Mouse (Mus musculus) kidney, adult 9 months (tissue): ENCODE measurements around the gene Herc6.

ENCODE experiments used
- DNase-seq: peaks from one replicate; pipeline ENCODE4 v3.0.0; 2022

The Herc6 gene

DNA sequence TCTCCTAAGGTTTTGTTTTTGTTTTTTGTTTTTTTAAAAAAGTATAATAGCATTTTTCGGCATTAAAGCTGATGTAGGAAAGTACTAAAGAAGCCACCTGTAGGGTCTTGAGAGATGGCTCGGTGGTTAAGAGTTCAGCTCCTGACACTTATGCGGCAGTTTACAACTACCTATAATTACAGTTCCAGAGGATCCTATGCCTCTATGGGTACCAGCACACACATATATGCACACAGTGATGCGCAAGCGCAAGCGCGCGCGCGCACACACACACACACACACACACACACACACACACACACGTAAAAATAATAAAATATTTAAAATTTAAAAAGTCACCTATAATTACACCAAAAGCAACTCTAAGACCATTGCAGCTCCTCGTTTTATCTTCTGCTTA is 795 bp downstream of the Herc6 start:
- no peak for DNase-seq

DNA sequence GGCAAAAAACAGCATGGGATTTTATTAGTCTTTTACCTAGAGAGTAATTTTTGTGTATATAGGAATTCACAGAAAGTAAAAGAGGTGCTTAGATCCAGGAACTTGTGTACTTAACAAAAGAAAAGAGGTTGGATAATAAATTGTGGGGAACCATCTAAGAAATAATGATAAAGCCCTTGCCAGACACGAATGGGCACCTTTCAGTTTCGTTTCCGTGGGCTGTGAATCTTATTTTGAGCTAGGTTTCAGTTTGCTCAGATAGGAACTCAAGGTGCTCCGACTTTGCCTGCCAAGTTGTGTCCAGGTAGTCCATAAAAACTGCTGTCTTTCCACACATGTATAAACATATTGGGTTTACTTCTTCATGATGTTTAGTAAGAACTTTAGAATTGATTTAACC is 1.6 kb downstream of the Herc6 start:
- peak; percentile 21 for DNase-seq

DNA sequence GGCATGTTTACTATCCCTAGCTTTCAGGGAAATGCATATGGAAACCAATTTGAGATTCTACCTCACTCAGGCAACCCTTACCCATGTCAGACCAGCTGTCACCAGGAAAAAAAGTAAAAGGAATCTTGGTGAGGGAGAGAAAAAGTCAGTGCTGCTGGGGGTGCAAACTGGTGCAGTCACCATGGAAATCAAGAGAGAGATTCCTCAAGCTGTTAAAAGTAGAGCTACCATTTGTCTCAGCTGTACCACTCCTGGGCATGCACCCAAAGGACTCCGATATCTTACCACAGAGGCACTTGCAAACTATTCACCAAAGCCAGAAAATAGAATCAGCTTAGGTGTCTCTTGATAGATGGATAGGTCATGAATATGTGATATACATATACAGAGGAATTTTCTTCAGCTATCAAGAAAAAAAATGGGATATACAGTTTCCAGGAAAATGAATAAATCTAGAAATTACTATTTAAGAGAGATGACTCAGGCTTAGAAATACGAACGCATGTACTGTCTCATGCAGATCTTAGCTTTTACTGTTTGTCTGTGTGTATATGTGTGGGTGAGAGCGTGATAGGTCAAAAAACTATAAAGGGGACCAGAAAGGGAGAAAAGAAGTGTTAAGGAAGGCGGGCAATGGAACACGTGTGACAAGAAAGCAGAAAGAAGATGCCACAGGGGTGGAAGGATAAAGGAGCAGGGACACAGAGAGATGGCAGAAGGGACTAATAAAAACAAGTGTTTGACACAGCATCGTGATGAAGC is 24.9 kb downstream of the Herc6 start:
- DNase-seq, result no peak

DNA sequence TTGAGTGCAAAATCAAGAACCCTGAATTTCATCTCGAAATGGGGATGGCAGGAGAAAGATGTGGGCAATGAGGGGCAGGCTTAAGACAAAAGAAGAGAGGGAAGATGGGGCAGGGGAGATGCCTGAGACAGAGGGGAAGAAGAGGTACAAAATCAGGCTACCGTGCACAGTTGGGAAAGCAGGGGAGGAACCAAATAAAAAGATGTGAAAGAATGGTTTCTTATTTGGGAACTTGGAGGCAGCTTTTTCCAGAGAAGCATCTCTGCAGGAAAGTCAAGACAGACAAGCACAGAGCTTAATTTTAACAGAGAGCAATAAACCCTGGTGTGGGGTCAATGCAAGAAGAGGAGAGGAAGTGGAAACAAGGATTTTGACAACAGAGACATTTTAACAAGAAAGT is 27.2 kb downstream of the Herc6 start:
- no peak for DNase-seq

DNA sequence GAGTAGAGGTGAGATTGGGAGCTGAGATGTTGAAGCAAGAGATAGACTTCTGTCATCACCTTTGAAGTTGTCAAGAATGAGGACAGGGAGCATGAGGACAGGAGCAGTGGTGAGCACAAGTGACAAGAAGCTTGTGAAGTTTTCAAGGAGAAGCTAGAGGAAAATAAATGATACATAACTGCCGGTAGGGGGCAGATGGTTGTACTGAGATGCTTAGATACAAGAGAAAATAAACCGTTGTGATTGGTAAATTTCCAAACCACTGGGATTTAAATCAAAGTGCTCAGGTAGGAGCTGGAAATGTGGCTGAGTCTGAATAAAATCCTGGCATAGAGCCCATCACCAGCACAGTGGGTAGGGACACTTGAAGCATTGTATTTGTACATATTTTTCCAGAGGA is 28.8 kb downstream of the Herc6 start:
- DNase-seq, result peak; percentile 35

DNA sequence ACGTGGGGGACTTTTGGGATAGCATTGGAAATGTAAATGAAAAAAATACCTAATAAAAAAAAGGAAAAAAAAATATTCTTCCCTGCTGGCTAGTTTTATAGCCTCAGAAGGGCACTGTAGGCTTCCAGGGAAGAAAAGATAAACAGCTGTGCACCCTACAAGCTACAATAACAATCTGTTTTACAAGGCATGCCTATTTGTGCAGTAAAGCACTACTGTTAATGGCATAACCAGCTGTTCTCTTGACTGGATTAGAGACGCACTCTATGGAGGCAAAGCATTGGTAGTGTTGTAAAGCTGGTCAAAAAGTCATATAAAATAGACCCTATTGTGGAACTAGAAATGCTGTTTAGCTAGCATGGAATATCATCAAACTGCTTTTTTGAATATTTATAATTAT is 35.0 kb downstream of the Herc6 start:
- DNase-seq, result no peak

DNA sequence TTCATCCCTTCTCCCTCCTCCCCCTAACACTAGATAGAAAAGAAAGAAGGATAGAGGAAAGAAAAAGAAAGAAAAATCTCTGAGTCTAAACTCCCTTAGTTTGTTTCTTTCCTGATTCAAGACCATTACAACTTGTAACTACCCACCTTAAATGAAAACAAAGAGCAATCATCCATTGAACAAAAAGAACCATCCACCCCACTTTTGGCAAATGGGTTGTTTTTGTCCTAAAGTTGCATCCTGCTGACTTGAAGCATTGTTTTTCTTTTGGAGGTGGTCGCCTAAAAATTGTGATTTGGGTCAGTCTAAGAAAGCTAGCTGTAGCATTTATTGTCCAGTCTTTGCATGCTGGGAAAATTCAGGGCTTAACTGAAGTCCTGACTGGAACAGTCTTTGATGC is 58.7 kb downstream of the Herc6 start:
- DNase-seq, result no peak

DNA sequence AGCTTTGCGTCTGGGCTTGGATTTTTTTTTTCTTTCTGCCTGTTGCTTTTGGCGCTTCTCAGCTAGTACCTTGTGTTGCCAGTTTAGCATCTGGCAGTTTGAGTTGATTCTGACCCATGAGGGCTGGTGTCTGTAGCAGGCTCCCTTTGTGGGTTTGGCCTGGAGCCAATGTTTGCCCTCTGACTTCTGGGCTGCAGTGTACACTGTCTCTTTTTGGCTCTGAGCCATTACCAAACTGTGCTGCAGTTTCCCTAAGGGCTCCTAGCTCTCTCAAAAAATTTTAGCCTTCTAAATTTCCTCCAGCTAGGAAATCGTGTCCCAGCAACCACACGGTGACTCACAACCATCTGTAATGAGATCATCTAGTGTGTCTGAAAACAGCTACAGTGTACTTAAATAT is 61.0 kb downstream of the Herc6 start:
- peak; percentile 33 for DNase-seq

DNA sequence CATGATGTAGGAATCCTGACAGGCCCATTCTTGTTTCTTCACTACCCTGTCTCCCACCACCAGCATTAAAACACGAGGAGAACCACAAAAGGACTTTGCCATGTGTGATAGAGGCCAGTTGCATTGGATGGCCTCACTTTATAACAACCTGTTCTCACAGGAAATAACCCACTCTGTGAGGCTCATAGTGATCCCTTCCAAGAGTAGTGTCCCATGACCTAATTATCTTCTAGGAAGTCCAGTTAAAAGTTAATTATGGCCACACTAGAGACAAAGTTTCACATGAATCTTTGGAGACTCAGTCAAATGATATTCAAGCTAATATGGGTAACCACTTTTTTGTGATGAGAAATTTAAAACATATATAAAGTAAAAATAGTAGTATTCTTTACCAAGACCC is 66.5 kb downstream of the Herc6 start:
- peak; percentile 3 for DNase-seq

DNA sequence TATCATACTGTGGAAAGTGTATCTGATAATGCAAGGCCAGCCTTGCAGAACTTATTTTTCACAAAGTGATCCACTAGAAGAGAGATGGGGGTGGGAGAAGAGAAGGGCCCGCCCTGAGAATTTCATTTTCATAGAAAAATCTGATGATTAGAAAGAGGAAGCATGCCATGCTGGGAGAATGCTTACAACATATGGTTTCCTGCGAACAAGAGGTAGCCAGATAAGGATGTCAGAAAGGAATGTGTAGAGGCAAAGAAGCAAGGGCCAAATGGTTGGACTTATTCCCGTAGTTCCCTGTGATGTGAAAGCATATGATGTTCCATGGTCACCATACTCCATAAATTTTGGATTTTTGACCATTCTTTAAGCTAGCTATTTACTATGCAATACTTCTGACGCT is 80.5 kb downstream of the Herc6 start:
- no peak for DNase-seq

DNA sequence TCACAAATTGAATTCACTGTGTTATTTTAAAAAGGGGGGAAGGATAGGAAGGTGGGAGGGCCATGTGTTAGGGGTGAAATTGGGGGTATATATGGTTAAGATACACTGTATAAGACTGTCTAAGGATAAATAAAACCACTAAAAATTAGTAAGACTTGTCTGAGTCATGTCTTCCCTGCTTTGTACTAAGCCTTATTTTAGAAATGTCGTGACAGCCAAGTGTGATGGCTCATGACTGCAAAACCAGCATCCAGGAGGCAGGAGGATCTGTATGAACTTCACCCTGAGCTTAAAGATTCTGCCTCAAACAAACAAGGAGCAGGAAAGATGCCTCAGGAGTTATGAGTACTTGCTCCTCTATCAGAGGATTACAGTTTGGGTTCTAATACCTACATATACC is 103.4 kb downstream of the Herc6 start:
- DNase-seq, result no peak

DNA sequence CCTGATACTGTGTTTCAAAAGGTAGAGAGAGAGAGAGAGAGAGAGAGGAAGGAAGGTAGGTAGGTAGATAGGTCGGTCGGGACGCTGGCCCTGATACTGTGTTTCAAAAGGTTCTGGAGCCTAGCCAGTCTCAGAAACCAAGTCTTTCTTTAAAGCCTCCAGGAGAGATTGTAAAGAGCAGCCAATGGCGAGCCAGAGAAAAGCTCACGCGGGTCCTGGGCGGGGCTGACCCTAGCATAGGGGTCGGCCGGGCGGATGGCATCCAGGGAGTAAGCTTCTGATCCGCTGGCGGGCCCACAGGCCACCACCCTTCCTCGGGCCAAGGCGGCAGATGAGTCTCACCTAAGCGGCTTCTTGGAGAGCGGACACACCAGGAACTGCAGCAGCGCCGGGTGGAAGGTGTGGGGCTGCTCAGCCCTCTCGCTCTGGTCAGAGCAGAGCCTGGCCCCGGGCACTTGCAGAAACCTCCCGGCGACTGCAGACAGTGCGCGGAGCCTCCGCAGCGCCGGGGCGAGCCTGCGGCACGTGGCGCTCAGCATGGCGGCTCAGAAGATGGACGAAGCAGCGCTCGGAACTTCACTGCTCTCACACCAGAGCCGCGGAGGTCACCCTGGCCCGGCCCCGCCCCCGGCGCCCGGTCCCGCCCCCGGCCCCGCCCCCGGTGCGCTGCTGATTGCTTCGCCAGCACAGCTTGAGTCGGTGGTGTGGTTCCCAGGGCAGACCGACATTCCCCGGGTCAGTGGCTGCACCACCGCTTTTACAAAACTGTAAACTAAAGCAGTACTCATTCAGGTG is 110.9 kb downstream of the Herc6 start, which contains the start of gene Pyurf:
Gene Pyurf (minus strand): TSS at position 612 of the 795 bp plus-strand sequence.
- DNase-seq, result peak; percentile 95

DNA sequence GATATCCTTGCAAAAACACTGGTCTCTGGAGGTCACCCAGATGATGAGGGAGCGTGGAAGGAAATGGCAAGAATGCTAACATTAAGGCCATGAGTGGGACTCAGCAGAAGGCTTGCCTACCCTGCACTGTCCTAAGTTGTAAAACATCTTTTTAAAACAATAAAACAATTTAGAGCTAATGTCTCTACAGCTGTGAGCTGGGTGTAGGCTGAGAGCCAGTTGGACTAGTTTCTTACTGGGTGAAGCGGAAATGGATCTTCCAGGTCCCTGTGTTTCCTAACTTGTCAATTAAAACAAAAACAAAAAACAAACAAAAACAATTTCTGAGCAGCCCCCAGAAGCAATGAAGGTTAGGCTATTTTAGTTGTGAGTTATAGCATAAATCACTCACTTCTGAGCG is 112.3 kb downstream of the Herc6 start:
- DNase-seq, result no peak

DNA sequence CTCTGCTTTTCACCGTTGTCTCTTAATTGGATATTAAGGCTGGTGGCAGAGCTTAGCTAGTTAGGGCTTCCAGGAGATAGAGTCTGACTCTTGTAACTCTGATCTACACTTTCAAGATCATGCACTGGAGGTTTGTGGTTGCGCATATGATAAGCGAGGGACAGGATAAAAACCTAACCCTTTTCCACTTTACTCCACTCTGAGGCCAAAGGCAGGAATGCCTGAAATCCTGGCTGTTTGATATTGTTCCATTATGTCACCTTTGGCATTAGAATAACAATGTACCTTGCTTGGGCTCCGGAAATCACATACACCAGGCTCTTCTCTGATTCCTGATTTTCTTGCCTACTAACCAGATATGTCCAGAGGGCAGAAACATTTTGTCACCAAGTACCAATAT is 120.9 kb downstream of the Herc6 start:
- DNase-seq, result no peak

DNA sequence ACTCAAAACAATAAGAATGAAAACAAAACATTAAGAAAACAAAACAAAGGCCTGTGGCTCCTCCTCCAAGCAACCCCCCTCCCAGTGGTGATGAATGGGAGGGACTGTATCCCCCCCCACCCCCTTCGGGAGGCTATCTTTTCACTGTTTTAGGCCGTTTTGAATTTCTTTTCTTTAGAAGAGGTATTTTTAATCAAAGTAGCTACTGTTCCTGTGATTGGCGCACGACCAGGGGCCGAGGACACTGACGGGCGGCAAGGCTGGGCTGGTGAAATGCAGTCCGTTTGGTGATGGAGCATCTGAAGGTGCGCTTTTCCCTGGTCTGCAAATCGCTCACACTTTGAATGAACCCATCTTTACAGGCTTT is 121.6 kb downstream of the Herc6 start, which contains the start of gene Lancl2:
Gene Lancl2 (plus strand): TSS at position 165 of the 367 bp plus-strand sequence.
- peak; percentile 39 for DNase-seq

DNA sequence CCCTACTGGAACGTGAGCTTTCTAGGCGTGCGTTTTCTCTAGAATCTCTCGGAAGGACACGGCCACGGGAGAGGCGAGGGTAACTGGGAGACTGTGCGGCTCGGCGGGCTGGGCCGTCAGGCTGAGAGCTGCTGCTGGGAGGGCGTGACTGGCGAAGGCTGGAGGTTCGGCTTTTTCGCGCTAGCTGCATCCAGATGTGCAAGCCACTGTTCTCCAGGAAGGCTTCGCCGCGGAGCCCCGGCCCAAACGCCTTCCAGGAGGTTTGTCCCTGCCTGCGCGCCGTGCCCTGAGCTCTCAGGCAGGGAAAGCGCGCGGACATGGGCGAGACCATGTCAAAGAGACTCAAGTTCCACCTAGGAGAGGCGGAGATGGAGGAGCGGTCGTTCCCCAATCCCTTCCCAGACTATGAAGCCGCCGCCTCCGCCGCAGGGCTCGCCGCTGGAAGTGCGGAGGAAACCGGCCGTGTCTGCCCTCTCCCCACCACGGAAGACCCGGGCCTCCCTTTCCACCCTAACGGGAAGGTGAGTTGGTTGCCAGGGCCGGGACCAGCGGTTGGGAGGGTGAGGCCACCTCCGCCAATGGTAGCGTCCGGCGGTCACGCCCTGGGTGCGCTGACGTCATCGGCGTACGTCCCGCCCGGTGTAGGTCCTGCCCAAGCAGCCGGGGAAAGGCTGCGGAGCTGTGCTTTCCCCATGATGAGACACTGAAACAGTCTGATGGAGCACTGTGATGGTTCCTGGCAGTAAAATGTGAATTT is 122.1 kb downstream of the Herc6 start:
- DNase-seq, result peak; percentile 97

DNA sequence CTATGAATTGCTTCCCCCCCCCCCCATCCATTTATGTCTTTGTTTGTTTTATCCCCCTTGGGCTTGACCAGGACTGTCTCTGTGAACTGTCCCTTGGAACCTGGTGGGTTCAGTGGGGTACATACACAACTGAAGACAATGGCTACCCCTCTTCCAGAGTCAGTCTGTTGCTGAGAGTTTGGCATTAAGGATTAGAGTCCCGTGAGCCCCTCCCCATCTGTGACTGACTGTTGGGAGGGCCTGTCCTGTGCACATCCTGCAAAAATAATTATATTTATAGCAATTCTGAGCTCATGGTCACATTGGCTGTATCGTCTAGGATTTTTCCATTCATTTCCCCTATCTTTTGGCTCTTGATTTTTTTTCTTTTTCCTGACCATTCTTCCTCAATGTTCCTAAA is 122.9 kb downstream of the Herc6 start:
- peak; percentile 21 for DNase-seq

DNA sequence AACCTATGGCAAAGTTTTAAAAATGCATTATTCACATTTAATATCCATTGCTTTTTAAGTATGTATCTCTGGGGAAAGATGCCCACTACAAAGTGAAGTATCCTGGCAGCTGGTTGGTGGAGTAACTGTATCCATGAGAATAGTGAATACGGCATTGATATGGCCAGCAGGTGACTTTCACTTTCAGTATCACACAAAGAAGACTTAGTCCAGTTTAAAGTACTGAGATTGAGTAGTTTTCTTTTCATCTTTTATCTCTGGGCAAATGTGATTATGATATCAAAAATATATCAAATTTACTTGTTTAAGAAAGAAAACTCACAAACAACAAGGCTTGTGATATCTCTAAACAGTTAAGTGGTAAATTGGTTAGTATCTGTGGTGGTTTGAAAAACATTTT is 125.9 kb downstream of the Herc6 start:
- DNase-seq, result no peak

DNA sequence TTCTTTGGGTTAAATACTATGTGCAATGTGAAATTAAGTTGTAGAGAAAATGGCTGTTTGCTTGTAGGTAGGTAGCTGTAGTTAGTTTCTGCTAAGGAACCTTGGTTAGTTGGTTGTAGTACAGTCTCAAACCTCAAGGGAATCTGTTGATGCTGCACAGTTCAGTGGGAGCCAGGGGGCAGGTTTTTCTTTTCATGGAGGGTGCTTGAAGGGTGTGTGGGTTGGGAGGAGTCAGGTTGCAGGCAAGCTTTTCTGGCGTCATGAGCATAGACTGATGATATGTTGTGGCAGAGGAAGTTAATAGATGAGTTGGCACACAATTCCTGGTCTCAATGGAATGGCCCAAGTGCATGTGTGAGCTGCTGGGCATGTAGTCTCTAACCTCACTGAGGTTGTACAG is 130.9 kb downstream of the Herc6 start:
- no peak for DNase-seq
